Mouse (Mus musculus): Measurements from ENCODE around the gene Krt78. TPM values are rescaled to one million over a fixed set of nuclear protein-coding genes. Genes with fewer than 3 reads are reported as not detected.

Gene Krt78
- total RNA-seq, 2 experiments from 2014 or later: 0.09 TPM; not detected in 1

DNA sequence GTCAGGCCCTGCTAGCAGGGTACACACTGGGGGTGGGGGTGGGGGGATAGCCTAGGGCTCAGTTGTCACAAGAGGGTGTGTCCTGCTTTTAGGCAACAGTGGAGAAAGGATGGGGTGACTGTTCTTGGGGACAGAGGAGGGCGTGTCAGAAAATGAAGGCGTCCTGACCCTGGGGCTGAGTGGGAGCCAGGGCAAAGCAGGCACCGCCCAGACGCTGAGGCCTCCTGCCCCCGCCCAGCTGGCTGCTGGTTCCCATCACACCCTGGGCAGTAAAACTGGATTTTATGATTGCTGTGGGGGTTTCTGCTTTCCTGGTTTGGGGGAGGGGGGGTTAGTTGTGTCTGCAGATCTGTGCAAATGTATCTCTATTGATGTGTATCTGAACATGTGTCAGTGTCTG, 21.9 kb upstream of the Krt78 start:
- DNase-seq (ENCODE audit: extremely low spot score in 1 of 2, low spot score in 2 of 2): no peak
- intact Hi-C loops (cut with DNase I): no loop called here

DNA sequence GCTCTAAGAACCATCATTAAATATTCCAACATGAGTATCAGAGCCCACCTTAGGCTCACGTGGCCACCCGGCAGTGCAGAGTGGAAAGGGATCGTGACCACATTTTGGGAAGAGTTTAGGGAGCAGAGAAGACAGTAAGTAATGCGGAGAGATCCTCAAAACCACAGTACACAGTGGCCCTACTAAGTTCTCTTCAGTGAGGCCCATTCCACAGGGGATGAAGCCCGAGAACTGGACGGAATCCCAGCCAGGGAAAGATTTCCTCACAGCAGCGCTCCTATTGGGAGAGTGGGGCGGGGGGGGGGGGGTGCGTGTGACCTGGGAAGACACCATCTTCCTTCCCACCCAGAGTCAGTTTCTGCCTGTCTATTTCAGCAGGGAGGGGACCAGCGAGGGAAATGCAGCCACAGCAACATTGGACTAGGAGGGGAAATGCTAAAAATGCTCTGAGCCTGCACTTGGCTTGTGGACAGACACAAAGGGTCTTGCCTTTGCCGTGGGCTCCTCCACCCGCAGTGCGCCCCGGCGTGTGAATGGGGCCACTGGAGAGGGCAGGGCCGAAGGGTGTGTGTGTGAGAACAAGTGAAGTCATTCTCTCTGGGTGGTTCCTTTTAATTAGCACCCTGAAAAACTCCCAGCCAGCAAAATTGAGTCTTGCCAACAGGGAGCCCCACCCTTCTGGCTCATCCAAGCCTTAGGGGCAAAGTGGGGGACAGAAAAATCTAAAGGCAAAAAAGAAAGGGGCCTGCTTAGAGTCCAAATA, 20.2 kb upstream of the Krt78 start:
- no peak for DNase-seq (ENCODE audit: extremely low spot score in 1 of 2, low spot score in 2 of 2)
- intact Hi-C loops (cut with DNase I): loop anchor here (2.0 kb wide), 1 partner anchor 451 kb away; no protein-coding TSS in a partner anchor

DNA sequence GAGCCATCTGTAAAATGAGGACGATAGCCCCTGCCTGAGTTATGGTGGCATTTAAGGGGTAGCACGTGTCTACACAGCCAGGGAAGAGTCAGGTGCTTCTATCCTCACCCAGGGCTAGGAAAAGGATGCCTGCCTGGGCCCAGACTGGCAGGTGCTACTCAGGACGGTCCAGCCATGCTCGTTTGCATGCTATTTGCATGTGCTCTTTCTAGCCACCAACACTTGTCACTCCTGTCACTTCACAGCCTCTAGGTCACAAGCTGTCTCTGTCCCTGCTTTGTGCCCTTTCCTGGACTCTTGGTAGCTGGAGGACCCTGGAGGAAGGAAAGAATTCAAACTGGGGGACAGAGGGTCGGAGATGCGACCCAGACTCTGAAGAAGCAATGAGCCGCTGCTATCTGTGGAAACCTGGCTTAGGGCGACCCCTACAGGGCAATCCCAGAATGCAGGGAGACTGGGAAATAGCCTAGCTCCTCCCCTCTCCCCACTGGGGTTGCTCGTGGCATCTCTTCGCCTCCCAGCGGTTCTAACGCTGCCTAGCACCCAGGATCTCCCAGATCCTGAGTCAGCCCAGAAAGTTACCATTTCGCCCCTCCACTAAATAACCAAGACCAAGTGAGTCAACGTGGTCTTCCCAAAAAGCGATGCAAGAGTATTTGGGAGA, 19.5 kb upstream of the Krt78 start:
- DNase-seq (ENCODE audit: extremely low spot score in 1 of 2, low spot score in 2 of 2): peak; percentile 91 to 93
- intact Hi-C loops (cut with DNase I): loop anchor here (1.0 to 2.0 kb wide), 2 partner anchors 201 to 451 kb away; no protein-coding TSS in a partner anchor

DNA sequence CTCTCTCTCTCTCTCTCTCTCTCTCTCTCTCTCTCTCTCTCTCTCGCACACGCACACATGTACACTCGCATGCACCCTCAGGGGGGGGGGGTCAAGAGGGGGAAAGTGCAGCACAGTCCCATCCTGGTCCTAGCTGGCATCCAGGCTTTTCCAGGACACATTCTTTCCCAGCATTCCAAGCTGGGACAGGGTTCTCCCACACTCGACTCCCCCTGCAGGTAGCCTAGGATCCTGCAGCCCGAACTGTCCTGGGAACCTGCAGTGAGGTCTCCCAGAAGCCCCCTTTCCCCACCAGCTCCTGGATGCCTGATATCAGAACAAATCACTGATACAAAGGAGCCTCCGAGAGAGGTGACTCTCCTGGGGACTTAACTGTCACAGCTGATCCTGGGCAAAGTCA, 16.4 kb upstream of the Krt78 start:
- DNase-seq (ENCODE audit: extremely low spot score in 1 of 2, low spot score in 2 of 2): peak in 1 of 2 experiments; percentile 65
- intact Hi-C loops (cut with DNase I): no loop called here

DNA sequence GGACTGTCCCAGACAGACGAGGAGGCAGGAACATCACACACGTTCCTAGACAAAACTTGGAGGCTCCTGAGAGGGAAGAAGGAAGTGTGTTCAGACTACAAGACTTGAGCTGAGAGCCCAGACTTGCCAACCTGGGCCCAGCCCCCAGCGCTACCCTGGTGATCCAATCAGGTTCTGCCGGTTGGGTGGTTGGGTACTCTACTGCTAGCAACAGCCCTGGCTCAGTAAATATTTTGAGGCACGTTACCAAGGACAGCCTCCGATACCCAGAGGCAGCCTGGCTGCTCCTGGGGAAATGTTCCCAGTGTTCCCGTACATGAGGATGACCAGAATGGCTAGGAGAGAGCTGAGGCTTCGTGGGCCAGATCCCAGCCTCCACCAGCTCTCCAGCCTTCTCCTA, 12.7 kb upstream of the Krt78 start:
- no peak for DNase-seq (ENCODE audit: extremely low spot score in 1 of 2, low spot score in 2 of 2)
- intact Hi-C loops (cut with DNase I): no loop called here

DNA sequence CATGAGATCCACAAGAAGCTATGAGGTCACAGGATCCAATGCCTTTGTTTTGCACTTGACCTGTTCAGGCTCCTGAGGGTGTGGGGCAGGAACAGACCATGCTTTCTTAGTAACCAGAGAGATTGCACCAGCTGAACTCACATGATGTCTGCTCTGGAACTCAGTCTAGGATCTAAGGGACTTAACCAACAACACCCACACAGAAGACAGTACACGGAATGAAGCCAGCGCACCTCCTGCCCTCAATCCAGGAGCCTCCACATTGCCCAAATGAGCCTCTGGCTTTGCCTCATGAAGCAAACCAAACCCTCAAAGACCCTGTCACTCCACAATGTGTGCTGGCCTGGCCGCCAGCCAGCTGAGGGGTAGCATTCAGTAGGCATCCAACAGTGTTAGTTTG, 4.8 kb upstream of the Krt78 start:
- intact Hi-C loops (cut with DNase I): no loop called here
- no peak for DNase-seq (ENCODE audit: extremely low spot score in 1 of 2, low spot score in 2 of 2)

DNA sequence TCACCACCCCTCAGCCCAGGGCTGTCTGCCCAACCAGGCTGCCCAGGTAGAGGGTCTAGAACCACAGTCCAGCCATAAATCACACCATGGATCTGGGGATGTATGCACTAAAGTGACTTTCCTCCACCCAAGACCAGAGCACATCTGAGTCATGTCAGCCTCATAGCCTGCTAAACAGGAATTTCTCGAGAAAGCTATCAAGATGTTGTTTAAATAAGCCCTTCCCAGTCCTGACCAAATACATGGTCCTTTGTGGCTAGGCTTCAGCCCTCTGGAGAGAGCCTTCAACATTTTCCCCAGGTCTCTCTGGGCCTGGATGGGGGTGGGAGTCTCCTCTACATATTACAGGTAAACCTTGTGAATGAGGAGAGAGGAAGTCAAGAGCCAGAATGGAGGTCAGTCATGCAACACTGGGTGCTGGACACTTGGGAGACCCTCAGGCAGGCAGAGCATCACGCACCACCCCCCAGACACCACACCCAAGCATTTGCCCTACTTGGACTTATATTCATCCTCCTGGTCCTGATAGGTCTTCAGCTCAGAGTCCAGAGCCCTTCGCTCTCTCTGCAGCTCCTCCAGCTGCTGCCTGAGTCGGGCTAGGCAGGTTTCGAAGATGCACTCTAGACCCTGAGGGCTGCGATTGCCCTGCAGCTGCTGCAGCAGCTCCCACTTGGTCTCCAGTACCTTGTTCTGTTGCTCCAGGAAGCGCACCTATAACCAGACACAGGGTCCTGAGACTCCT, 1.2 kb downstream of the Krt78 start:
- intact Hi-C loops (cut with DNase I): no loop called here

DNA sequence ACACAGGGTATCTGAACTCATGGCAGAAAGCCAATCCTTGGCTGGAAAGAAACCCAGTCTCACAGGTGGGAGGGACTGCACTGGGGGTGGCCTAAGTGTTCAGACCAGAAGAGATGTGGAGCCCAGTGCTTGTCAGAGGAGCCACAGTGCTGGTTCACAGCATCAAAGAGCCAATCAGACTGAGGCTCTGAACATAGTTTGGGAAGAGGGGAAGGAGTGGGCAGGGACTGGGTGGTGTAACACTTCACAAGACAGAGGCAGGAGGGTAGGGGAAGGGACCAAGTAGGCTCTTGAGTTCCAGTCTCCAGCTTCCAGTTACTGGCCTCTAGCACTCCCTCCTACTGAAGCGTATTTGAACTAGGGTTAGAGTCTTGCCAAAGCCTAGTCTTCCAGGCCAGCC, 8.7 kb downstream of the Krt78 start:
- DNase-seq (ENCODE audit: extremely low spot score in 1 of 2, low spot score in 2 of 2): no peak
- intact Hi-C loops (cut with DNase I): no loop called here

More for the DNA sequence above, 1.2 kb downstream of the Krt78 start:
- no peak for DNase-seq (ENCODE audit: extremely low spot score in 1 of 2, low spot score in 2 of 2)

DNA sequence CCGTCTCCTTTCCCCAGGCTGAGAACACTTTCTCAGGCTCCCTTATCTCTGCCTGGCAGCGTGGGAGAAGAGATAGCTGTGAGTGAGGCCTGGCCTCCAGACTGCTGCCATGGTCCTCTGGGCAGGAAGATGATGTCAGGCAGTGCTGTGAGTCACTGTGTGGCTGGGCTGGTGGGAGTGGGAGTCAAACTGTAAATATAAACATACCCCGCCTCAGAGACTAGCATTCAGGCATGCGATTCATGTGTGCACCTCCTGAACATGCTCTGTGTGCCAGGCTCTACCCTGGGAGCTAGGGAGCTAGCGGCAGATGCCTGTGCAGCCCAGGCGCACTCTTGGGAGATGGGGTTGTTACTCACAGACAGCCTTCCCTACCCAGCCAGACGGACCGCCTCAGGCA, 12.1 kb downstream of the Krt78 start:
- intact Hi-C loops (cut with DNase I): no loop called here
- no peak for DNase-seq (ENCODE audit: extremely low spot score in 1 of 2, low spot score in 2 of 2)

DNA sequence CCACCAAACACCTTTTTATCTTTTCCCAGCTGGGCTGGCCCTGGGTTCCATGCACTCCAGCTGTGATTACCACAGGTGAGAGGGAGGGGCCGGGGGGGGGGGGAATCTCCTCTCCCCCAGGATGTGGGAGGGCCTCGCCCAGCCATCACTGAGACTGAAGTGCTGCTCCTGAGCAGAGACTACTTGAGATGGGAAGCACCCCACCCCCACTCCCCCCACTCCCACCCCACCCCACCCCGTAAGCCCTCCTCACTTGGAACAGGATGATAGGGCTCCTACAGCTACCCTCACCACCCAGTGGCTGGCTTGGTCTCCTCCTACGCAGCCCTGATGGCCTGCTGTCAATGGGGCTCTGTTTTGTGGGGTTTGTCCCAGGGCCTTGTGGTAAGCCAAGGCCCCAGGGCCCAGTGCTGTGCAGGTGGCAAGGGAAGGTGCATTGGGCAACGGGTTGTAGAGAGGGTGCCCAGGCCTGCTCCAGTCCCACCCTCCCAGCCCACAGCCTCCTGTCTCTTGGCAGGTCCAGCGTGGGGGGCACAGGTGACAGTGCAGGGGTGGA, 13.7 kb downstream of the Krt78 start, which contains the start of gene Krt79:
Gene Krt79 (minus strand): TSS at position 51 of the 556 bp plus-strand sequence.
- DNase-seq (ENCODE audit: extremely low spot score in 1 of 2, low spot score in 2 of 2): no peak
- intact Hi-C loops (cut with DNase I): no loop called here

DNA sequence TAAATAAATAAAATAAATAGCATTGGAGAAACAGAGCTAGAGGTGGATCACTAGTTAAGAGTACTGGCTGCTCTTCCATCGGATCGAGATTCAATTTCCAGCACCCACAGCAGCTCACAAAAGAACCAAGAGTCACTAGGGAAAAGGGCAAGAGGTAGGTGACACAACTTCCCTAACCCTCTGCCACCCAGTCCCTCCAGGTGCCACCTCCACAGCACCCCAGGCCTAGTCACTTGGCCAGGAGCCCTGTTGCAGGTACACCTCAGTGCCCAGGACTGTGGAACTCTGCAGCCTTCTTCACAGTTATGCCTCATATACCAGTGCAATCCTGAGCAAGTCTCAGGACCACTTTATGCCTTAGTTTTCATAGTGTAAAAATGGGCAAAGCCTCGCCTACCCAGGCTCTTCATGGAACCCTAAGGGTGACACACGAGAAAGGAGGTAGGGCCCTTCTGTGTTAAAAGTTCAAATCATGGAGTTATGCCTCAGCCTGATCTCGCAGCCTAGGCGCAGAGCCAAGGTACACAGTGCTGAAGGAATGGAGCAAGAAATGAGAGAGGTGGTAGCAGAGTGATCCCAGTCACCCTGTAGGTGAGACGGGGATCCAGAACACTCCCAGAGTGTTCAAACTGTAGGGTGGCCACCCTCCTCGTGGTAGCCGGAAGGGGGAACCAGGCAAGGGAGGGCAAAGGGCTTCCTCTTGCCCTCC, 15.3 kb downstream of the Krt78 start:
- no peak for DNase-seq (ENCODE audit: extremely low spot score in 1 of 2, low spot score in 2 of 2)
- intact Hi-C loops (cut with DNase I): no loop called here

DNA sequence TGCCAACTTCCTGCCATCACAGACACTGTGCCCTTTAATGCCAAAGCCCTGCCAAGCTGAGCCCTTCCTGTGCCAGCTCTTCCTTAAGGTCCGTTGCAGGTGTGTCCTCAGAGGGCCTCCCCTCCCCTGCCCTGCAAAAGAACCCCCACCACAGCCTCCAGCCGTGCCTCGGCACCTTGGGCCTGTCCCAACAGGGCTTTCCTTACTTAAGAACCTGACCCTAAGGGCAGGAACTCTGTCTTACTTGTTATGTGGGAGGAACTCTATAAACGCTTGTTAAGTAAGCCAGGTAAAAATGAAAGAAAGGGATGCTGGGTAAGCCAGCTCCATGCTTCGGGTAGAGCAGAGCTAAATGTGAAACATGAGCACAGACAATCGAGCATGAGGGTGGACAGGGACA, 21.1 kb downstream of the Krt78 start:
- peak in 1 of 2 experiments; percentile 4 for DNase-seq (ENCODE audit: extremely low spot score in 1 of 2, low spot score in 2 of 2)
- intact Hi-C loops (cut with DNase I): no loop called here

DNA sequence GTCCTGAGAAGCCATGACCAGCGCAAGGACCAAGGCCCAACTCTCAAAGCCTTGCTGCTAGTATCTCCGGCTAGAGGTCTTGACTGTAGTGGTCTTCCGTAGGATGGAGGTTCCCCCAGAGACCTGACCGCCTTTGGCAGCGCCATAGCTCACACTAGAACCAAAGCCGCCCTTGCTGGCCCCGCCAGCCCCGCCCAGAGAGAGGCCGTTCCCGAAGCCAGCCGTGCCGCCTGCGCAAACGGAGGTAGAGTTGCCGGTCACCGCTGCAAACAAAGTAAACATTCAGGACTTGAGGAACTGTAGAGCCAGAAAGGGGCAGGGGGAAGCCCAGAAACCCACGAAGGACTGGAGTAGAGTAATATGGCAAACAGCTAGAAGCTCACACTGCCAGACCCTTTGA, 24.4 kb downstream of the Krt78 start:
- no peak for DNase-seq (ENCODE audit: extremely low spot score in 1 of 2, low spot score in 2 of 2)
- intact Hi-C loops (cut with DNase I): no loop called here

DNA sequence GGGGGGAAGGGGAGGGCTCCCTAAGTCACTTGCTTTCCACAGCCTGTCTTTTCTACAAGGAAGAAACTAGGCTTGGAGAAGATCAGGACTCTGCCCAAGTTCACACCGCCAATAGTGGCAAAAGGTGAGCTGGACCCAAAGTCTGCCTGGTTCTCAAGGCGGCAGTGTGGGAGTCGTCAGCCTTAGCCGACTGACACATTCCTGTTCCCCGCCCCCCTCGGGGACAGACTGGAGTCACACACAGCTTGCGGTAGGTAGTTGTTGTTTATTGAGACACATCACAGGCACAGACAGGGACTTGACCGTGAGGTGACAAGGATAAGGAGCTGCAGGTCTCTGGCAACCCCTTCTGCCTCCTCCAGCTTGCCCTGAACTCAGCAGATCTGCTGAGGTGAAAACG, 25.0 kb downstream of the Krt78 start:
- no peak for DNase-seq (ENCODE audit: extremely low spot score in 1 of 2, low spot score in 2 of 2)
- intact Hi-C loops (cut with DNase I): no loop called here

DNA sequence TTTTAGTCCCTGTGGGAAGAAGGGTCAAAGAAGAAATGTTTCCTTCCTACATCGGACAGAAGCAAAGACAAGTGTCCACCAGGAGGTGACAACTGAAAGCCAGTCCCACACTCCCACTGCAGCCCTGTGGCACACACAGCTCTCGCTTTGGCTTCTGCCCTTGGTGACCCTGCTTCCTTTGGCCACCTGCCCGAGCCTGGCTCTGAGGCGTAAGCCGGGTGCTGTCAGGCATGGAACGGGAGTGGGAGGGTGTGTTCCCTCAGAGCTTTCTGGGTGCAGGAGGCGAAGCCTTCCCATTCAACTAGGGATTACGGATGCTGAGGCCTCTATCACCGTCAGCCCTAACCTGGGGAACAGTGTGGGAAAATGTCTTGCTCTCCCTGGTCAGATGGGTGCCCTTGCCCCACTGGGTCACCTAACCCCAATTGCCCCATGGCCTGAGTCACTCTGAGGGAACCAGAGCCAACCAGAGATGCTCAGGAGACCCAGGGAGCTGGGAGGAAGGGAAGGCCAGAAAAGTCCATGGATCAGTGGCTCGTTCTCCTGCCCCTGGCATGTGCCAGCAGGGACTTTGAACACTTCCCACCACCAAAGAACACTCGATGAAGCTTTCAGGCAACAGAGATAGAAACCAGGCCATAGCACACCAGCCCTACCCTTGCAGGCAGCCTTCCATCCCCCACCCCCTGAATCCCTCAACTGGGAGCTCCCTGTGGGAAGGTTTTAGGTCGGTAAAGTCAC, 26.6 kb downstream of the Krt78 start:
- intact Hi-C loops (cut with DNase I): no loop called here
- peak in 1 of 2 experiments; percentile 28 for DNase-seq (ENCODE audit: extremely low spot score in 1 of 2, low spot score in 2 of 2)

DNA sequence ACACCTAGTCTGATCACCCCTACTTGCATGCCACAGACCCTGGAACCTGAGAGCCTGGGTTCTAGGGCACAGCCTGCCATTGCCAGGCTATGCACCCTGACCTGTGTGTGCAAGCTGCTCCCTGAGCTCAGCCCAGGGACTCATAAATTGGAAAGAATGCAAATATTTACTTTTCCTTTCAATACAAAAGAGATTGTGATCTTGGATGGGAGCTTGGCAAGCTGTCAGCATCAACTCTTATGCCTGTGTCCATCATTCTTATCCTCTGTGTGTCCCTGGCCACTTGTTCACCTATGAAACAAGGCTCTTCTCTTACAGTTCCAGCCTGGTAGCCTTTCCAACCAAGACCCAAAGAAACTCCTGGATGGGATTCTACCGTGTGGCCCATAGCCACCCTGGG, 29.0 kb downstream of the Krt78 start:
- intact Hi-C loops (cut with DNase I): no loop called here
- DNase-seq (ENCODE audit: extremely low spot score in 1 of 2, low spot score in 2 of 2): no peak

DNA sequence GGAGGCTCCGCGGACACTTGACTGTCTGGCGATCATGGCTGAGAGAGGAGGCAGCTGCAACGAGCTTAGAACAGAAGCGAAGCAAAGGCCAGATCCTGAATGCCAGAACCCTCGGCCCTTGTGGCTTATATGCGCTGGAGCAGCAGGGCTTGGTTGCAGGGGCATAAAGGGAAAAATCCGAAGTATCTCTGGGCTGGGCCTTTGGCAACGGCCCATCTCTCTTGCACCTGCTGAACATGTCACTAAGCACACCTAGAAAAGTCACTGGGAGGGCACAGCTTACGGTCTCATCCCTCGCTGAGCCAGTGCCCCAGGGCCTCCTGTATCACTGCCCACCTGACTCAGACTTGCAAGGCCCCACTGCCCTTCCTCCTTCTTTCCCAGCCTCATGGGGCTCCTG, 29.5 kb downstream of the Krt78 start, which contains the start of gene Krt4:
Gene Krt4 (minus strand): TSS at position 101 of the 400 bp plus-strand sequence.
- intact Hi-C loops (cut with DNase I): no loop called here
- no peak for DNase-seq (ENCODE audit: extremely low spot score in 1 of 2, low spot score in 2 of 2)

DNA sequence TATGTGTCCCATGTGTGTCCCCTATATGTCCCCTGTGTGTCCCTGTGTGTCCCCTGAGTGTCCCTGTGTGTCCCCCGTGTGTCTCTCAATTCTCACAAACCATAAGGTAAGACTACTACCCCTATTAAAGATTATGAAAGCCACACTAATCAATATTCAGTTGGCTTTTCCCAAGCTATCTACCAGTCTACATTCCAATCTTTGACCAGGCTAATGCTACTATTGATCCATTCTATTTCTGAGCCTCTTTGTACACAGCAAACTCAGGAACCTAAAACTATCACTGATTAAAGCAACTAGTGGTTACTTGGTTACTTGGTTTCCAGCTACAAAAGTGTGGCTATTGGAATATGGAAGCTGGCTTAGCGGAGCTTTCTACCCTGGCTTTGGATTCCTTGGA, 31.8 kb downstream of the Krt78 start:
- DNase-seq (ENCODE audit: extremely low spot score in 1 of 2, low spot score in 2 of 2): no peak

More for the DNA sequence above, 31.8 kb downstream of the Krt78 start:
- intact Hi-C loops (cut with DNase I): no loop called here

Data from left cerebral cortex, postnatal 10 days (tissue).